Mouse (Mus musculus): ENCODE results near the gene Themis2. TPM values are rescaled to one million over a fixed set of nuclear protein-coding genes. Genes with fewer than 3 reads are reported as not detected.
"Not testable (repeated sequence)": the region's sequence is repeated elsewhere in the genome, so short reads cannot be mapped to it uniquely, and the experiment has no call there.

Themis2 gene
- polyA plus RNA-seq, 1 experiment: not detected

DNA sequence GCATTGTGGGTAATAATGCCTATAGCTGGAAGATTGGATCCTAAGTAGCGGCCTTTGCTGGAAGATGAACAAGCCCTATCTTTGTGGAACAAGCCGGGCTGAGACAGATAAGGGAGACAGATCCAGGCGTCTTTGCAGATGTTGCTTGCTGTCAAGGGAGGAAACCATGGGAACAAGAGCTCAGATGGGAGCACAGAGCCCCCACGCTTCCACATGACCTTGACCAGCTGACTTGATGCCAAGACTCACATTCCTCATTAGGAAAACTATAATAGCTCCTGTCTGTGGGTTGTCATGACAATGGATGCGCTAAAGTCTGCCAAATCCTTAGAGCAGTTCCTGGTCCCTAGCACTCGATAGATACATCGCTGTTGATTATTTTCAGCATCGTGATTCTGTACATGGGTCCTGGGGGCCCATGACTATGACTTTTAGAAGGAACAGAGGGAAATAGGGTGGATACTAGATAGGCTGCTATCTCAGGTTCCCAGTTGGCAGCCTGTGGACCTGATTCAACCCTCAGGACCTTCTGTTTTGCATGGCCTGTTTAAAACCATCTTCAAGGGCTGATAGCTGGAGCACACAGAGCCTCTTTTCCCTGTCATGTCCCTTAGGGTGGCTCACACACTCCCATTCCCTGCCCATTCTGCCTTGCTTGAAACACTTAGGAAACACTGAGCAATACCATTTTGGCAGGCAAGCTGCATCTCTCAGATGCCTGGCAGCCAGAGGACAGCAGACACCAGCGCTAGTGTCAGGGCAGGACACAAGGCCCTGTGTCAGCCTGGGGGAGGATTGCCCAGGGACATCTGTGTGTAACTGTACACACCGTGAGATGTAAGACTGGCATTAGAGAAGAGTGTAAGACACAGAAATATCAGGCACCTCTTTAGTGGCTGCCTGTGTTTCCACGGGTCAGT is 51.9 kb downstream of the Themis2 start:
- Histone ChIP-seq H3ac (ENCODE audit: control insufficient read depth, insufficient read length) (no peak overlapping the region), H3K4me2 (ENCODE audit: low read depth) (no peak overlapping the region), H3K4me3 (no peak overlapping the region), H3K27me3 (ENCODE audit: control insufficient read depth, insufficient read depth, insufficient read length) (no peaks in the 10 kb centered on the region), H3K36me3 (ENCODE audit: control insufficient read depth, insufficient read depth) (peaks cover 4% of the 10 kb centered on the region), H3K79me2 (ENCODE audit: control insufficient read depth, insufficient read depth) (no peaks in the 10 kb centered on the region)
- no peak for TF ChIP-seq USF1 (IDR thresholded peaks at IDR 0.05; ENCODE audit: low read depth)
- TF ChIP-seq E2F4 (IDR thresholded peaks at IDR 0.05; ENCODE audit: insufficient read depth): no peak
- no peak for TF ChIP-seq SRF (IDR thresholded peaks at IDR 0.05; ENCODE audit: control insufficient read depth, insufficient read length, low read depth)
- TF ChIP-seq REST (IDR thresholded peaks at IDR 0.05; ENCODE audit: insufficient read depth, insufficient read length): no peak
- no peak for TF ChIP-seq MYOD1 (IDR thresholded peaks at IDR 0.05; ENCODE audit: control insufficient read depth in 1 of 3, insufficient read length in 2 of 3, low read depth in 2 of 3)
- no peak for TF ChIP-seq POLR2A (IDR thresholded peaks at IDR 0.05; ENCODE audit: insufficient read length, low read depth)
- TF ChIP-seq TCF12 (IDR thresholded peaks at IDR 0.05; ENCODE audit: insufficient read depth, poor library complexity, severe bottlenecking): no peak
- peak in 1 of 3 experiments; percentile 3 for TF ChIP-seq MYOG (IDR thresholded peaks at IDR 0.05; ENCODE audit: control insufficient read depth in 1 of 3, insufficient read depth in 1 of 3, insufficient read length in 2 of 3, low read depth in 2 of 3)

DNA sequence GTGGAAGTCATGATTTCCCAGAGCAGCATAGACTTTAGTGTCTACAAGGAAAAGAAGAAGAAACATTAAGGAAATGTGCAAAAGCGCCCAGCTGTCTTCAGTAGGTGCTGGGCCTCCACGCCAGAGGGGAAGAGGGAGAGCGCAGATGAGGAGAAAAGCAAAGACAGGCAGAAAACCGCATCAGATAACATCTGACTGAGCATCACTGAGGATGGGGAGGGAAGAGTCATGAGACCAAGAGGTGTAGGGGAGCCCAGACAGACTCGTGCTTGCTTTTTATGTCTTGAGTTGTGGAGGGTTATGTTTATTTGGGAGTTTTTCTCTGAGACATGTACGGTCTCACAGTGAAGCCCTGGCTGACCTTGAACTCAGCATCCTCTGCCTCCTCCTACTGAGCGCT is 54.7 kb downstream of the Themis2 start:
- Histone ChIP-seq H3K27me3 (ENCODE audit: control insufficient read depth, insufficient read depth, insufficient read length) (no peaks in the 10 kb centered on the region), H3K36me3 (ENCODE audit: control insufficient read depth, insufficient read depth) (peaks cover 4% of the 10 kb centered on the region), H3ac (ENCODE audit: control insufficient read depth, insufficient read length) (no peak overlapping the region), H3K4me2 (ENCODE audit: low read depth) (no peak overlapping the region), H3K79me2 (ENCODE audit: control insufficient read depth, insufficient read depth) (no peaks in the 10 kb centered on the region), H3K4me3 (no peak overlapping the region)
- no peak for TF ChIP-seq REST (IDR thresholded peaks at IDR 0.05; ENCODE audit: insufficient read depth, insufficient read length)
- TF ChIP-seq MAX (IDR thresholded peaks at IDR 0.05; ENCODE audit: low read depth): no peak
- TF ChIP-seq TCF12 (IDR thresholded peaks at IDR 0.05; ENCODE audit: insufficient read depth, poor library complexity, severe bottlenecking): no peak
- no peak for TF ChIP-seq USF1 (IDR thresholded peaks at IDR 0.05; ENCODE audit: low read depth)
- TF ChIP-seq TCF3 (IDR thresholded peaks at IDR 0.05; ENCODE audit: insufficient read length, low read depth): no peak
- TF ChIP-seq SRF (IDR thresholded peaks at IDR 0.05; ENCODE audit: control insufficient read depth, insufficient read length, low read depth): no peak
- TF ChIP-seq MYOG (IDR thresholded peaks at IDR 0.05; ENCODE audit: control insufficient read depth in 1 of 3, insufficient read depth in 1 of 3, insufficient read length in 2 of 3, low read depth in 2 of 3): no peak
- no peak for TF ChIP-seq MYOD1 (IDR thresholded peaks at IDR 0.05; ENCODE audit: control insufficient read depth in 1 of 3, insufficient read length in 2 of 3, low read depth in 2 of 3)
- no peak for TF ChIP-seq CEBPB (IDR thresholded peaks at IDR 0.05; ENCODE audit: insufficient read depth, poor library complexity, severe bottlenecking)
- TF ChIP-seq POLR2AphosphoS2 (IDR thresholded peaks at IDR 0.05; ENCODE audit: insufficient read length, low read depth): no peak

DNA sequence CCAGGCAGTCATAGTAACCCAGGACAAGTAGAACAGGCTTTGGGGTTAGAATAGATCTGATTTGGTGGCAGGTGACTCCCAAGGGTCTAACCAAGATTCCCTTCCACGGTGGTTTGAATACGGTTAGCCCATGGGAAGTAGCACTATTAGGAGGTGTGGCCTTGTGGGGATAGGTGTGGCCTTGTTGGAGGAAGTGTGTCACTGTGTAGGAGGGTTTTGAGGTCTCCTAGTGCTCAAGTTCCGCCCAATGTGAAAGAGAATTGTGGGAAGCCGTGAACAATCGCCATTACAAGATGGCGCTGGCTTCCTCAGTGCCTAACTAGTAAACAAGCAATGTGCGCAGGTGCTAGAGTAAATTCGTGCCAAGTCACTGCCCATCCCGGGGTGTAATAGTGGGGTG is 59.0 kb downstream of the Themis2 start:
- not testable (repeated sequence) for H3K4me2 ChIP-seq (ENCODE audit: low read depth); H3ac ChIP-seq (ENCODE audit: control insufficient read depth, insufficient read length); H3K4me3 ChIP-seq; H3K79me2 ChIP-seq (ENCODE audit: control insufficient read depth, insufficient read depth); H3K36me3 ChIP-seq (ENCODE audit: control insufficient read depth, insufficient read depth); H3K27me3 ChIP-seq (ENCODE audit: control insufficient read depth, insufficient read depth, insufficient read length)

DNA sequence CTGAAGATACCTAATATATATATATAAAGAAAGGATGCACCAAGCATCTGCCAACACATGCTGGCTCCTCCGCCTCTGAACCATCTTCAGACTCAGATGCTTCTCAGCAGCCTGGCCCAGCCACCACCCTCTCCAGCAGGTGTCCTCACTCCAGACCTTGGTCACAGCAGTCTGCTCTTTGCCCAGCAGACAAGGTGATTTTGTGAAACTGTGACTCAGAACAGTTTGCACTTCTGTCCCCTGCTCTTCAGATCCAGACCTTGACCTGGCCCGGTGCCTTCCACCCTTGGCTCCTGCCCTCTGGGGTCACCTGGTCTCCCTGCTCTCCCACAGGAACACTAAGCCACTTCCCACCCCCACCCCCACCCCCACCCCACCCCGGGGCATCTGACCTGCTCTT is 60.3 kb downstream of the Themis2 start:
- Histone ChIP-seq H3K27me3 (ENCODE audit: control insufficient read depth, insufficient read depth, insufficient read length) (no peaks in the 10 kb centered on the region), H3K4me2 (ENCODE audit: low read depth) (no peak overlapping the region), H3ac (ENCODE audit: control insufficient read depth, insufficient read length) (no peak overlapping the region), H3K36me3 (ENCODE audit: control insufficient read depth, insufficient read depth) (peaks cover under 1% of the 10 kb centered on the region), H3K79me2 (ENCODE audit: control insufficient read depth, insufficient read depth) (no peaks in the 10 kb centered on the region), H3K4me3 (no peak overlapping the region)
- TF ChIP-seq SRF (IDR thresholded peaks at IDR 0.05; ENCODE audit: control insufficient read depth, insufficient read length, low read depth): no peak
- no peak for TF ChIP-seq CEBPB (IDR thresholded peaks at IDR 0.05; ENCODE audit: insufficient read depth, poor library complexity, severe bottlenecking)
- no peak for TF ChIP-seq REST (IDR thresholded peaks at IDR 0.05; ENCODE audit: insufficient read depth, insufficient read length)
- TF ChIP-seq E2F4 (IDR thresholded peaks at IDR 0.05; ENCODE audit: insufficient read depth): no peak
- TF ChIP-seq TCF12 (IDR thresholded peaks at IDR 0.05; ENCODE audit: insufficient read depth, poor library complexity, severe bottlenecking): no peak
- TF ChIP-seq USF1 (IDR thresholded peaks at IDR 0.05; ENCODE audit: low read depth): no peak
- TF ChIP-seq MYOG (IDR thresholded peaks at IDR 0.05; ENCODE audit: control insufficient read depth in 1 of 3, insufficient read depth in 1 of 3, insufficient read length in 2 of 3, low read depth in 2 of 3): no peak
- no peak for TF ChIP-seq MYOD1 (IDR thresholded peaks at IDR 0.05; ENCODE audit: control insufficient read depth in 1 of 3, insufficient read length in 2 of 3, low read depth in 2 of 3)
- no peak for TF ChIP-seq POLR2A (IDR thresholded peaks at IDR 0.05; ENCODE audit: insufficient read length, low read depth)
- no peak for TF ChIP-seq TCF3 (IDR thresholded peaks at IDR 0.05; ENCODE audit: insufficient read length, low read depth)
- no peak for TF ChIP-seq MAX (IDR thresholded peaks at IDR 0.05; ENCODE audit: low read depth)
- no peak for TF ChIP-seq POLR2AphosphoS2 (IDR thresholded peaks at IDR 0.05; ENCODE audit: insufficient read length, low read depth)

DNA sequence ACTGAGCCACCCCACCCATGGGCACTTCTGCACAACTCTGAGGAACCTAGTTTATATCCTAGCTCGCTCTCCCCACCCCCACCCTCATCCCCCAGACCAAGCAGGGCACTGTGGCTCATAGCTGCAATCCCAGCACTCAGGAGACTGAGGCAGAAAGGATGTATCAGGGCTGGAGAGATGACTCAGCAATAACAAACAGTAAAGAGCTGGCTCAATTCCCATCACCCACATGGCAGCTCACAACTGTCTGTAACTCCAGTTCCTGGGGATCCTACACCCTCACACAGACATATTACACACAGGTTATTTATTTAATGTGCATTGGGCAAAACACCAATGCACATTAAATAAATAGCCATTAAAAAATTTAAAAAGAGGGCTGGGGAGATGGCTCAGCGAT is 60.8 kb downstream of the Themis2 start:
- Histone ChIP-seq H3K79me2 (ENCODE audit: control insufficient read depth, insufficient read depth) (no peaks in the 10 kb centered on the region), H3K36me3 (ENCODE audit: control insufficient read depth, insufficient read depth) (no peaks in the 10 kb centered on the region), H3K4me3 (no peak overlapping the region), H3ac (ENCODE audit: control insufficient read depth, insufficient read length) (no peak overlapping the region), H3K27me3 (ENCODE audit: control insufficient read depth, insufficient read depth, insufficient read length) (no peaks in the 10 kb centered on the region), H3K4me2 (ENCODE audit: low read depth) (no peak overlapping the region)
- TF ChIP-seq TCF12 (IDR thresholded peaks at IDR 0.05; ENCODE audit: insufficient read depth, poor library complexity, severe bottlenecking) (no peak), SRF (IDR thresholded peaks at IDR 0.05; ENCODE audit: control insufficient read depth, insufficient read length, low read depth) (no peak), POLR2A (IDR thresholded peaks at IDR 0.05; ENCODE audit: insufficient read length, low read depth) (no peak), E2F4 (IDR thresholded peaks at IDR 0.05; ENCODE audit: insufficient read depth) (no peak), CEBPB (IDR thresholded peaks at IDR 0.05; ENCODE audit: insufficient read depth, poor library complexity, severe bottlenecking) (no peak), REST (IDR thresholded peaks at IDR 0.05; ENCODE audit: insufficient read depth, insufficient read length) (no peak)

All from myocyte (in vitro differentiated cells).